Mouse (Mus musculus): ENCODE measurements at regions not wholly inside any gene's neighbourhood (a gene's known extent, or its start where the extent isn't known, plus 50 kb on each side); places are given as distances from the start of the nearest gene placed in this dataset.
A peak's percentile ranks its signal among the peaks of the same experiment; 100 is the strongest.

DNA sequence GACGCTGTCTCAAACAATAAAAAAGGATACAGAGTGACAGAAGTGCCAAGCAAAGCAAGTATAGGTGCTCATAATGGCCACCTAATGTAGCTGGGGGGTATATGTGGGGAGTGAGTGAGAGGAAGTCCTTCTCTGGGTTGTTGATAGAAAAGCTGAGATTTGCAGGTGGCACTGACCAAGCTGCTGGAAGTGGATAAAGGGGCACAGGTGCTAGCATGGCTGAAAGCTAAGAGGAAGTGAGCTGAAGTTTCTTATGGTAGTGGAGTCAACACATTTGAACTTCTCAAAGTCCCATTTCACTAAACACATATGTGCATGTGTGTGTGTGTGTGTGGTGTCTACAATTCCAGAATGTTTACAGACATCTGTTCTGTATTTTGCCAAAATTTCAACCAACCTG, 94.0 kb downstream of the Tmsb4x start:
- Histone ChIP-seq H3K79me2 (replicated peaks; ENCODE audit: control insufficient read depth, insufficient read depth, low read length) (no peaks in the 10 kb centered on the region), H3K27ac (no peak overlapping the region), H3K36me3 (ENCODE audit: control insufficient read depth, insufficient read depth, low read length) (no peaks in the 10 kb centered on the region), H3K4me3 (no peak overlapping the region), H3K4me1 (ENCODE audit: control insufficient read depth, insufficient read depth, low read length) (no peaks in the 10 kb centered on the region; the same call in 1 of the 2 replicates), H3K27me3 (ENCODE audit: control insufficient read depth, insufficient read depth, low read length) (no peaks in the 10 kb centered on the region), H3K9ac (ENCODE audit: low read depth, low read length) (no peak overlapping the region)
- intact Hi-C loops (cut with DNase I) = no loop called here
- WGBS = 76% methylated on average over 1 of the region's 1 CpGs
- DNase-seq = no peak
- TF ChIP-seq CTCF (IDR thresholded peaks at IDR 0.05) (no peak), POLR2A (IDR thresholded peaks at IDR 0.05; ENCODE audit: insufficient read depth, low read depth, low read length) (no peak), EP300 (IDR thresholded peaks at IDR 0.05; ENCODE audit: insufficient read depth, low read depth, low read length) (no peak)

DNA sequence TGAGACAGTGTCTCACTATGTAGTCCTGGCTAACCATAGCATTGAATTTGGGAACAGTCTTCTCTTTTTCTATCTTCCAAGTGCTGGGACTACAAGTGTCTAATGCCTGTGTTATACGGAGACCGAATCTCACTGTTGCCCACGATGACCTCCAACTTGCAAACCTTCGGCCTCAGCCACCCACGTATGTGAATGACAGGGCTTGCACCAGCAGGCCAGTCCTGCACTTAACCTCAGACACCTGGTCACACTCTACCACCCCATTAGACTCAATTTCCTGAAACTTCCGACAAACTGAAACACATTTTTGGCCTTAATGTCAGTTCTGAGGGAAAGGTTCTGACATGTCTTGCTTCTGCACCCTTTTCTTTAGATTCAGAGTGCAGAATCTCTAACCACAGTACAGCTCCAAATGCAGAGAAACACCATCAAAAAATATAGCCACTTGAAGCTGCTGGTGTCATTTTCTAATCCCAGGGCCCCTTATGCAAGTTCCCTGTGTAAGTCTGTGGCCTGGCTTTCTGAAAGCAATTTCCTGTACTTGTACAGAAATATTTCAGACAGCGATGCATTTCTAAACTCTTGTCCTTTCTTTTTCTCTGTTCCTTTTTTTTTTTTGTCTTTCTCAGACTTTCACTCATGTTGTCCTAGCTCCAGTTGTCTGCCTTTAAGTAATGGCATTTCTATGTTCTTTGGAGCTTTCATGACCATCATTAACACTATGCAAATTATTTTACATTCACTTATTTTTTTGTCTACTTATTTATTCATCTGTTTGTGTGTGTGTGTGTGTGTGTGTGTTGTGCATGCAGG, 97.8 kb downstream of the Tmsb4x start:
- peak overlapping the region; percentile 15; the same call in 1 of the 2 replicates for H3K27ac ChIP-seq
- H3K9ac ChIP-seq (ENCODE audit: low read depth, low read length) = no peak overlapping the region
- no peaks in the 10 kb centered on the region; the same call in none of the 2 replicates for H3K4me1 ChIP-seq (ENCODE audit: control insufficient read depth, insufficient read depth, low read length)
- H3K36me3 ChIP-seq (ENCODE audit: control insufficient read depth, insufficient read depth, low read length) = no peaks in the 10 kb centered on the region
- intact Hi-C loops (cut with DNase I) = no loop called here
- DNase-seq = no peak
- no peak overlapping the region for H3K4me3 ChIP-seq
- H3K27me3 ChIP-seq (ENCODE audit: control insufficient read depth, insufficient read depth, low read length) = no peaks in the 10 kb centered on the region
- H3K79me2 ChIP-seq (replicated peaks; ENCODE audit: control insufficient read depth, insufficient read depth, low read length) = no peaks in the 10 kb centered on the region
- TF ChIP-seq EP300 (IDR thresholded peaks at IDR 0.05; ENCODE audit: insufficient read depth, low read depth, low read length) = no peak
- TF ChIP-seq CTCF (IDR thresholded peaks at IDR 0.05) = no peak
- no peak for TF ChIP-seq POLR2A (IDR thresholded peaks at IDR 0.05; ENCODE audit: insufficient read depth, low read depth, low read length)
- WGBS = 81% methylated on average over 7 of the region's 7 CpGs

DNA sequence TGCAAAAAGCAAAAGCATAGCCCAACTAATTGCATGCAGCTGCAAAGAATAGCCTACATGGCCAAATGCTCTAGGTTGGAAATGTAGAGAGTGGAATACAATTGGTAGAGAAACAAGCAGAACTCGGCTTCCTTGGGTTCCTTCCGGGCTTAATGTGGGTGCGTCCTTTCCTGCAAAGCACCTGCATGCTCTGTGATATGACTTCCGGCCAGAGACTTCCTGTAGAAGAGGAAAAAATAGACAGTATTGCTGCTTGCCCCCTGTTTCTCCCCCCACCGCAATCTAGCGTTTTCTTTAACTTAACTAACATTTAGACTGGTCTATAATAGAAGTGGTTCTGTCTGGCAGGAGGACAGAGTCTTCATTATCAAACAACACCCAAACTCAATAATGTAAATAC, 100.8 kb downstream of the Tmsb4x start:
- H3K27me3 ChIP-seq (ENCODE audit: control insufficient read depth, insufficient read depth, low read length) = no peaks in the 10 kb centered on the region
- H3K9ac ChIP-seq (ENCODE audit: low read depth, low read length) = no peak overlapping the region
- no peaks in the 10 kb centered on the region for H3K79me2 ChIP-seq (replicated peaks; ENCODE audit: control insufficient read depth, insufficient read depth, low read length)
- H3K27ac ChIP-seq = peak overlapping the region; percentile 39
- no peak overlapping the region for H3K4me3 ChIP-seq
- no peaks in the 10 kb centered on the region for H3K36me3 ChIP-seq (ENCODE audit: control insufficient read depth, insufficient read depth, low read length)
- intact Hi-C loops (cut with DNase I) = loop anchor here (2.0 to 10.0 kb wide), 3 partner anchors 42 to 96 kb away; partner anchors contain the start of gene Tmsb4x
- peaks cover 8% of the 10 kb centered on the region for H3K4me1 ChIP-seq (ENCODE audit: control insufficient read depth, insufficient read depth, low read length)
- TF ChIP-seq POLR2A (IDR thresholded peaks at IDR 0.05; ENCODE audit: insufficient read depth, low read depth, low read length) (no peak), EP300 (IDR thresholded peaks at IDR 0.05; ENCODE audit: insufficient read depth, low read depth, low read length) (no peak), CTCF (IDR thresholded peaks at IDR 0.05) (no peak)
- WGBS = 56% methylated on average over 6 of the region's 6 CpGs
- DNase-seq = peak in 1 of 2 experiments; percentile 31

DNA sequence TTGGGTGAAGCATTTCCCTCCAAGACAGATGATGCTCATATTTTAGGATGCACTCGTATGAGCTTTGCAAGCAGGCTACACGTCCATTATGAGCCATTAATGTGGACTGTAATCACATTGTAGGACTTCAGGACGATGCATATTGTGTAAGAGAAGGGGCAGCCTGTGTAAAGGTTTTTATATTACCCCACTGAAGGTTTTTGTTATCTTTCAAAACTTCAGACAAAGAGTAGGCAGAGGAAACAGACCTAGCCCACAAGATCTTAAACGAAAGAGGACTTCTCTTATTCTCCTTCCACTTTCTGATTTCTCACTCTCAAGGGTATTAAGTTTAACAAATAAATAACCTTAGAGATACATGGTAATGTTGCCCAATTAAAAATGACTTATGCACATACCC, 101.6 kb downstream of the Tmsb4x start:
- H3K36me3 ChIP-seq (ENCODE audit: control insufficient read depth, insufficient read depth, low read length) = no peaks in the 10 kb centered on the region
- H3K27me3 ChIP-seq (ENCODE audit: control insufficient read depth, insufficient read depth, low read length) = no peaks in the 10 kb centered on the region
- H3K27ac ChIP-seq = peak overlapping the region; percentile 39
- no peak for DNase-seq
- no peak overlapping the region for H3K4me3 ChIP-seq
- intact Hi-C loops (cut with DNase I) = loop anchor here (5.0 to 10.0 kb wide), 2 partner anchors 60 to 97 kb away; partner anchors contain the start of gene Tmsb4x
- peaks cover 10% of the 10 kb centered on the region for H3K4me1 ChIP-seq (ENCODE audit: control insufficient read depth, insufficient read depth, low read length)
- no peaks in the 10 kb centered on the region for H3K79me2 ChIP-seq (replicated peaks; ENCODE audit: control insufficient read depth, insufficient read depth, low read length)
- H3K9ac ChIP-seq (ENCODE audit: low read depth, low read length) = no peak overlapping the region
- TF ChIP-seq CTCF (IDR thresholded peaks at IDR 0.05) = no peak
- TF ChIP-seq POLR2A (IDR thresholded peaks at IDR 0.05; ENCODE audit: insufficient read depth, low read depth, low read length) = no peak
- no peak for TF ChIP-seq EP300 (IDR thresholded peaks at IDR 0.05; ENCODE audit: insufficient read depth, low read depth, low read length)
- WGBS = 64% methylated on average over 4 of the region's 4 CpGs

DNA sequence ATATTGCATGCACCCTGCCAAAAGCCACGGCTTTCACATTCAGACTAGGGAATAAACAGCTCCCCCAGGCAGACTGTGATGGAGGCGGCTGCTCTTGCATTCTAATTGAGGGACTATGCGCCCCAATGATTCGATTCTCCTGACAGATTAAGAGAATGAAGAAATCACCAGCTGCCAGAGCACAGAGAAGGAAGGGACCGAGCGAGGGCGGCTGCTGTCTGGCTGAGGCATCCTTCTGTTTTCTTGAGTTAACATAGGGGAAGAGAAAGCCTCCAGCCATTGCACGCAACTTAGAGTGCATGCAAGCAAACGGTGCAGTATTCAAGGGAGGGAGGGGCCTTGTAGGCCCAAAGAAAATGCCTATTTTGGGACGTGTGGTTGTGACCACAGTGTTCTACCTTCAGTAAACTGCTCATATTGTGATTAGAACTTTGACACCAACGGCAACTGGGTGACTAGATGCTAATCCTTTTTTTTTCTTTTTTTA, 103.1 kb downstream of the Tmsb4x start:
- Histone ChIP-seq H3K79me2 (replicated peaks; ENCODE audit: control insufficient read depth, insufficient read depth, low read length) (no peaks in the 10 kb centered on the region), H3K4me1 (ENCODE audit: control insufficient read depth, insufficient read depth, low read length) (peaks cover 10% of the 10 kb centered on the region), H3K27me3 (ENCODE audit: control insufficient read depth, insufficient read depth, low read length) (no peaks in the 10 kb centered on the region), H3K4me3 (no peak overlapping the region), H3K9ac (ENCODE audit: low read depth, low read length) (no peak overlapping the region), H3K36me3 (ENCODE audit: control insufficient read depth, insufficient read depth, low read length) (no peaks in the 10 kb centered on the region), H3K27ac (peak overlapping the region; percentile 31)
- no peak for TF ChIP-seq POLR2A (IDR thresholded peaks at IDR 0.05; ENCODE audit: insufficient read depth, low read depth, low read length)
- no peak for TF ChIP-seq CTCF (IDR thresholded peaks at IDR 0.05)
- TF ChIP-seq EP300 (IDR thresholded peaks at IDR 0.05; ENCODE audit: insufficient read depth, low read depth, low read length) = no peak
- intact Hi-C loops (cut with DNase I) = loop anchor here (5.0 to 10.0 kb wide), 2 partner anchors 61 to 99 kb away; partner anchors contain the start of gene Tmsb4x
- WGBS = 64% methylated on average over 11 of the region's 11 CpGs
- peak in 1 of 2 experiments; percentile 31 for DNase-seq

DNA sequence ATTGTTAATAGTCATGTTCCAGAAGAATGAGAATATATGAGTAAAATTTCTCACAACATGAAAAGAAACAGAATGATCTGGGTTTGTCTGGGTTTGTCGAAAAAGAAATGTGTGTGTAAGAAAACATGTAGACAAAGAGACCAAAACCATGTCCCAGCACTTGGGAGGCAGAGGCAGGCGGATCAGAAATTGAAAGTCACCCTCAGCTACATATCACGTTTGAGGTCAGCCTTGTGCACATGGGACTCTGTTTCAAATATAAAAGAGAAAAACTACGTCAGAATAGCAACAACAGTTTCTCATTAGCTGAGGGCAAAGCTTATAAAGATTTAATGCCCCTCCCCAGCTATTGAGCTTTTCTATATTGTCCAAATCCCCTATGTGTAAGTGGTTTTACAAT, 103.8 kb downstream of the Tmsb4x start:
- TF ChIP-seq EP300 (IDR thresholded peaks at IDR 0.05; ENCODE audit: insufficient read depth, low read depth, low read length) (no peak), POLR2A (IDR thresholded peaks at IDR 0.05; ENCODE audit: insufficient read depth, low read depth, low read length) (no peak), CTCF (IDR thresholded peaks at IDR 0.05) (no peak)
- 80% methylated on average over 4 of the region's 4 CpGs for WGBS
- H3K36me3 ChIP-seq (ENCODE audit: control insufficient read depth, insufficient read depth, low read length) = no peaks in the 10 kb centered on the region
- no peak overlapping the region for H3K9ac ChIP-seq (ENCODE audit: low read depth, low read length)
- intact Hi-C loops (cut with DNase I) = loop anchor here (5.0 to 10.0 kb wide), 2 partner anchors 62 to 99 kb away; partner anchors contain the start of gene Tmsb4x
- H3K4me1 ChIP-seq (ENCODE audit: control insufficient read depth, insufficient read depth, low read length) = peaks cover 10% of the 10 kb centered on the region
- no peaks in the 10 kb centered on the region for H3K27me3 ChIP-seq (ENCODE audit: control insufficient read depth, insufficient read depth, low read length)
- H3K79me2 ChIP-seq (replicated peaks; ENCODE audit: control insufficient read depth, insufficient read depth, low read length) = no peaks in the 10 kb centered on the region
- H3K4me3 ChIP-seq = no peak overlapping the region
- DNase-seq = no peak
- peak overlapping the region; percentile 65 for H3K27ac ChIP-seq
